Mouse (Mus musculus) skeletal muscle tissue, adult 2 months (tissue): ENCODE measurements around the gene Zdhhc6.
A peak's percentile ranks its signal among the peaks of the same experiment; 100 is the strongest.

Source experiments
- DNase-seq: peaks from one replicate; pipeline ENCODE4 v3.0.0-alpha.2; 2012; ENCODE audit warnings: low read depth, low spot score

Gene Zdhhc6

GRCm38 (mm10) chr19:55300525-55300924, 15.3 kb downstream of the Zdhhc6 start:
- DNase-seq = no peak

DNA sequence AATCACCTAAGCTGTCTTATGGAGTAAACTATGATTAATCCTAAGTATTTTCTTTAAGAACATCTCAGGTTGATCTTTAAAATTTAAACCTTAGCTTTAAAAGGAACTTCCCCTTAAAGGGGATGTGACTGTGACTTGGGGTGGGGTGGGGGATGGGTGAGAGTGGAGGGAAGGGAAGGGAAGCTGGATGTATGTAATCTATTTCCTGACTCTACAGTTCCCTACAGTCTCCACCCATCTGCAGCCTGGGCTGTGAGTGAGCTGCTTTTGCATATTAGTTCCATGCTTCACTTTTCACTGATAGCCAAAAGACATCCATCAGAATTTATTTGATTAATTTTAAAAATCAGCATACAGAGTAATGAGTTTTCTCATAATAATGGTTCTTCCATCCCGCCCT, 16.5 kb downstream of the Zdhhc6 start:
- DNase-seq = no peak

DNA sequence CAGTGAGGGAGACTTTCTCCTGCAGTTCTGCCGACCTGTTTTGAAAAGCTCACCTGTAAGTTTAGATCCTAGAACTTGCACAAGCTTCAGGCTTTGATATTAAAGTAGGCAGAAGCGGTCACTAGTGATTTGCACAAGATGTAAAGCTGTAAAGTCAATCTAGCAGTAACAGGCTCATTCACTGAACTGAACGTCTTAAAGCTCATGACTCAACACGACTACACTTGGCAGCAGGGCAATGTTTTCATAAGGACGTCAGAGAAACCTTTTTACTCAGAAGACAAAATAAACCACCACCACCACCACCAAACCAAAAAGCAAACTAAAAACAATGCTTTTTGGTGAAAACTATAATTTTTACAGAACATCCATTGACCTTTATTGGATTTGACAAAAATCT, 17.9 kb downstream of the Zdhhc6 start:
- DNase-seq = no peak

GRCm38 (mm10) chr19:55297489-55297888, 18.3 kb downstream of the Zdhhc6 start:
- no peak for DNase-seq

DNA sequence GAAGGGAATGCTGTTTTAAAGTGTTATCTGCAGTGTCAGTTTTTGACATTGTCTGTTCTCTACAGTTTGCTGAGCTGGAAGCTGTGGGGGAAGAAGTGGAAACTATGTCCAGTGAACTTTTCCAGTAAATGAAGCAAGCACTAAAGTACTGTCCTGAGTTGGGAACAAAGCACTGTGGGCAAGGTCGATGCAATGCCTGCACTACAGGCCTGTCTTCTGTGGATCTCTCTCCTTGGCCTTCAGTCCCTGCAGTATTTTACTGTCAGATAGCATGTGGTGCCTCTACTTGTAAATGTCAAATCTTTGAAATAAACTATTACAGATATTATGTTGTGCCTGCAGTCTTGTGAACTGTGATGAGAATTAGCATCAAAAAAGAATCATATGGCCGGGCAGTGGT, 19.5 kb downstream of the Zdhhc6 start:
- DNase-seq = no peak

- no peak for DNase-seq
These were observed 20.3 kb downstream of the Zdhhc6 start for GRCm38 (mm10) chr19:55295556-55295955.

DNA sequence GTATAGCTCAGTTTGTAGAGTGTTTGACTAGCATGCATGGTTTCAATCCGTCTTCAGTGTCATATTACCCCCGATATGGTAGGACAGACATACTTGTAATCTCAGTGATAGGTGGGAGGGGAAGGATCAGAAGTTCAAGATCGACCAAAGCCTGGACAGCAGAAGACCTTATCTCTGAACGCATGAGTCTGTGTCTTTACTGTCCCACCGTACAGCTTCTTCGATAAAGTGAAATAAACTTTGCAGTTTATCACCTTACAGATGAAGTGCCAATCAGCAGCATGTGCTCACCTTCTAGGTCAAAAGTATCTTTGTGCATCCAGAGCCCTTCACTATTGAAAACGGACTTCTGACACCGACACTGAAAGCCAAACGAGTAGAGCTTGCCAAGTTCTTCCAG, 20.8 kb downstream of the Zdhhc6 start:
- DNase-seq = no peak

DNA sequence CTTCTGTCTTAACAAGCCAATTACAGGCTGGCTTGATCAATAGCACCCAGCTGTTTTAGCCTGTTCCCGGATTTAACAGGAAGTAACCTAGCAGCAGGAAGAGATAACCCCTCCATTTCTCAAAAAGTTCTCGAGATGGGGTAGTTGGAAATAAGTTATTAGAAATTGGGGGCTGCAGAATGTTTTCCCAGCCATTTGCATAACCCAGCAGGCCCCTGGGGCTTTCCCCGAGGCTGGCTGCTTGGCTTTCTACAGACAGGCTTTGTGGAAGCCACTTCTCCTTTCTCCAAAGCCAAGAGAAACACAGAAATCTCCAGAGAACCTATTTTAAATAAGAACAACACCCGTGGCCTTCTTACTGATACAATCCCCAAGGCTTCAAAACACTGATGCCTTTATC, 22.7 kb downstream of the Zdhhc6 start:
- DNase-seq = no peak

DNA sequence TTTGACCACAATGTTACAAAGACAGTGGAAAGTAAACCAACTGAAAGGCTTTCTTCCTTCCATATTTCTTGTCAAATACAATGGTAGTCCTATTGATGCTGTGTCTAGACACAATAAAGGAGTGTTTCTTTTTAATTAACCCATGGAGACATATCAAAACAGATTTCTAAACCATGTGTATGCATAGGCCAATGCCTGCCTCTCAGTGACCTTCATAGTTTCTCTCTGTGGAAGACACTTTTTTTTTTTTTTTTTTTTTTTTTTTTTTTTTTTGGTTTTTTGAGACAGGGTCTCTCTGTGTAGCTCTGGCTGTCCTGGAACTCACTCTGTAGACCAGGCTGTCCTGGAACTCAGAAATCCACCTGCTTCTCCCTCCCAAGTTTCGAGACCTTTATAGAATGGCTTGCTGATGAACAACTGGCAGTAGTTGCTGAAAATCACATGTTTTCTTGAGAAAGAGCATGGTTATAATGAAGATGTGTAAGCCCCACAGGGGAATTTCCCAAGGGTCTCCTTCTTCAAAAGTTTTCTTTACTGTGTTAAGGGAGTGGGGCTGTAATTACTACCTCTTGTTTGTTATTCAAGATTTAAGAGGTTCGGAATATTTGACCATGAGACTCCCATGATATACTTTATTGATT, 23.5 kb downstream of the Zdhhc6 start:
- DNase-seq = no peak

DNA sequence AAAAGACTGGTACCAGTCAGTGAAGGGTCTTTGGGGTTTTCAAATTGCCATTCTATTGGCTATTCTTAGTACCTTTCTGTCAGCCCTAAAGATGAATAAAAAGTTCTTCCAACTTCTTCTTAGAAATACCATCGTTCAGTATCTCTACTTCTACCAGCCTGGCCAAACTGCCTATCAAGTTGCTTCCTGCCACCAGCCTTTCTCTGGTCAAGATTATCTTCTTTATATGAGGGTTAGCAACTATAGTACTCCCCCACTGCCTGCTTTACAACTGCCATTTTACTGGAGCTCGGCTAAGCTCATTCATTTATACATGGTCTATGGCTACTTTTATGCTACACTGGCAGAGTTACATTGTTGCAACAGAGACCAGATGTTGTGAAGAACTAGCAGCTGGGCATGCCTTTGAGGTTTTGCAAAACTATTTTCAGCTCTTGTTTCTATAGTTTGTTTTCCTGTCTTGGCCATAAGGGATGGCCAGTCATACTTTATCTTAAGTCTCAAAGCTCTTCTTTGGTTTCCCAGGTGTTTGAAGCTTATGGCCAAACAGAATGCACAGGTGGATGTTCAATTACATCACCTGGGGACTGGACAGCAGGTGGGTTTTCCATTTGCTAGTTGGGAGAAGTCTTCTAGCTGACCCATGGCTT, 25.1 kb downstream of the Zdhhc6 start:
- DNase-seq = no peak

DNA sequence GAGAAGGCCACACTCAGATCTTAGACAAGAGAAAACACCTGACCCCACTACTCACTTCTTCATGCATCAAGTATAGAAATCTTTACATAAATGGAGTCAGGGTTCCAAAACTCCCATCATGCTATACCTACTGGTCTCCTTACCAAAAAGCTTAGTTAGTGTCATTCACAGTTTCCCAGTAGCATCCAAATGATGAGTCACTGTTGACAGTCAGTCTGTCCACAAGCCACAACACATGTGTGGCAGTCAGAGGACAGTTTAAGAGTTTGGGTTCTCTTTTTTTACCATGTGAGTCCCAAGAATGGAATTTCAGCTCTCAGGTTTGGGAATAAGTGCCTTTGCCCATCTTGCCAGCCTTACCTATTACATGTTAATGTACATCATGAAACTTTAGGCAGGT, 26.9 kb downstream of the Zdhhc6 start:
- DNase-seq = no peak

GRCm38 (mm10) chr19:55286034-55286433, 29.8 kb downstream of the Zdhhc6 start:
- DNase-seq = no peak

GRCm38 (mm10) chr19:55284093-55284492, 31.7 kb downstream of the Zdhhc6 start:
- peak; percentile 6 for DNase-seq

DNA sequence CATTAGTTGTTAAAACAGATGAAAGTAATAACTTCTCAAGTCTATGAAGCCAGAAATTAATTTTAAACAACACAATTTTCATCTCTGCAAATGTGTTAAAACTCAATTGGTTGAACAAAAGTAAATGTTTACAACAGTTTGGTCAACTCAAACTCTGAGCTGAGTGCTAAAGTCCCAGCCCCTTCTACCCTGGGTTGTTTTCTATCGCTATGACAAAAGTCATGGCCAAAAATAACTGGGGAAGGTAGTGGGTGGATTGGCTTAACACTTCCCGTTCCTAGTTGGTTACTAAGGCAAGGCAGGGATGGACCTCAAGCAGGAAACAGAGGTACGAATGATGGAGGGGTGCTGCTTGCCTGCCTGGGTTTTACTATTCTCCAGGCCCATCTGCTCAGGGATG, 39.1 kb downstream of the Zdhhc6 start:
- no peak for DNase-seq

- DNase-seq = no peak
These were observed 39.7 kb downstream of the Zdhhc6 start for GRCm38 (mm10) chr19:55276100-55276499.

DNA sequence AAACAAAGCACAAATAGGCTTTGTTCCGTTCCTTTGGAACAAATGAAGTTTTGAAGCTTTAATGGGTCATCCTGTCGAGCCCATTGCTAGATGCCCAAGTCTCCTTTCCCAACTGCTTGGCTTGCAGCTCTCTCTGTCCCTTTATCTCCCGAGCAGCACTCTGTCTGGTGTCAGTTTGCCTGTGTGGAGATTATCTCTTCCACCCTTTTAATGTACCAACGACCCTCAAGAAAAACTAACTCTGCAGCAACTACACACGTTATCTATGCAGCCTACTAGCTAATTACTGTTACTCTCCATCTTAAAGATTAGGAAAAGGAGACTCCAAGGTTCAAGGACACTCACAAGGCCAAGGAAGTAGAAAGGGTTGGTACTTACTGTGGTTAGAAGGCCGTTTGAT, 42.5 kb downstream of the Zdhhc6 start:
- no peak for DNase-seq

- no peak for DNase-seq
These were observed 44.4 kb downstream of the Zdhhc6 start for GRCm38 (mm10) chr19:55271448-55271847.

- no peak for DNase-seq
These were observed 46.8 kb downstream of the Zdhhc6 start for GRCm38 (mm10) chr19:55269051-55269450.

DNA sequence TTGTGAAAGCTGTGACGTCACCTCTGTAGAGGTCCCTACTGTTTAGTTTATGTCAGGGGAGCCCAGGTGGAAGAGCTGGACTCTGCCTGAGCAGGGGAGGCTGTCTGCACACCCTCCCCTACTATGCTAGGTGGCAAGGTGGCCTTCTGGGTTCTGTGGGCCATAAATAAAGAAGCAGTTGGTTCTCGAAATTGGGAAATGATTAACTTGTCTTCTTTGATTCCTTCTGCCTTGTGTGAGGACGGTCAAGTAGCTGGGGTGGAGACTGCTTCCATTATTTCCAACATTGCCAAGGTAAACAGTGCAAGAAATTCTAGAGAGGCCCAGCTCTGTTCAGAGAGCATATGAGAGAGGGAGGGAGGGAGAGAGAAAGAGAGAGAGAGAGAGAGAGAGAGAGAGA, 47.7 kb downstream of the Zdhhc6 start:
- DNase-seq = no peak

DNA sequence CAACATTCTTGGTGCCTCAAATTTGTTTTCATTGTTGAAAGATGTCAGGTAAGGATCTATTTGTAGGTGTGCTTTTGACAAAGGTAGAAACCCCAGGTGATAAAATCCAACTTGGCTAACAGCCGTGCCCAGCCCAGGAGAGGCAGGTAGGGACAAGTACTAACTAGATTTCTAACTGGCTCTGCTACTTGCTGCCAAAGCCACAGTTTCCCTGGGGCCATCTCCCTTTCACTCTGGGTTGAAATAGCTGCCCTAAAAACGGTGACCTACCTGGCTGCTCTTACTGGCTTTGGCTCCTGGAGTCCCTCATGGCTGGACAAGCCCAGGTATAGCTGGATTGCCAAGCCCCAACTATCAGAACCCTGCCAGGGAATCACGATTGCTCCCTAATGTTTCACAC, 49.0 kb downstream of the Zdhhc6 start:
- no peak for DNase-seq

DNA sequence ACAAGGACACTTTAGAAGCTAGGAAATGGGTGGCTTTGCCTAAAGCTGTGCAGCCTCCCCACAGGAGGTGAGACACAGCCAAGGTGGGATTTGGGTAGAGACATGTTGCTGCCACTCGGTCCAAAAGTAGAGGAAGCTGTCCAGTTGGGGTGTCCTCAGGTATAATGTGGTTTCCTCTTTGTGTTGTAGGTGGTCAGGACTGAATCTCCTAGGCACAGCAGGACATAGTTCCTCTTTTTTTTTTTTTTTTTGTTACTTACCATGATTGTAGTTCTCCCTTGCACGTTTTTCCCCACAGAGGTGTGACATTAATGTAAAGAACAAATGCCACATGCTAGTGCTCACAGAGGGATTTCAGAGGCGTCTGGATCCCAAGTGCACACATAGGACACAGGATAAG, 50.6 kb downstream of the Zdhhc6 start:
- DNase-seq = no peak

DNA sequence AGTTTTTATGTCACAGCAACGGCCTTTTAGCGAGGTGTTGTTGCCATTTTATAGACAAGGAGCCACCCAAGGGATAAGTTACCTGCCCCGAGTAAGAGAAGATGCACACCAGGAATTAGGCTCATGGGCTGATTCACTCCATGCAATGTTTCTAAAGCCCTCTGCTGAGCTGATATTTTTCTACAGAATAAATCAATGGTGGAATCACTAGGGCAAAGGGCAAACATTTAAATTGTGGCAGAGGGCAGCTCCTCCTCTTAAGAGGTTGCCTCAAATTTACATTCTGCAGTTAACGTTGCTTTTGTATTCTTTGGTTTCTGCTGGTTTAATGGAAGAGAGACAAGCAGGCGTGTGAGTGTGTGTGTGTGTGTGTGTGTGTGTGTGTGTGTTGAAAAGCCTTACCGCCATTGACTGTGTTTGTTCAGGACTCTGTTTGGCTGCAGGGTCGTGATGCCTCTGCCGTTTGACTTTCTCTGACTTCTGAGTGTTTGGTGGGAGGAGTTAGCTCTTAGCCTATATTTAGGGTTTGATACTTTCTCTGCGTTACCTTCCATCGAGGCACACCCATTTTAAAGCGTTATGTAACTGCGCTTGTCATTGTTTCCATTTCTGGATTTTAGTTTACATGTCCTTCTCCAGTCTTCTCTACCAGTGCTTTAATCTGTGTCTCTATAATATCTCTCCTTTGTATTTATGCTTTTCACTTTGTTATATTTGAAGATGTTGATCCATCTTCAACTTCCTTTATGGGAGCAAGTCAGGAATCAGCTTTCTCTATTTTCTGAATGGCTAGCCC, 55.2 kb downstream of the Zdhhc6 start:
- DNase-seq = no peak

- DNase-seq = no peak
These were observed 57.3 kb downstream of the Zdhhc6 start for GRCm38 (mm10) chr19:55258514-55258913.
